Mouse (Mus musculus) myocyte (in vitro differentiated cells): ENCODE measurements around the gene Morf4l1.

Source experiments
- CEBPB ChIP-seq: IDR thresholded peaks from 2 replicates; pipeline ENCODE4 v1.6.1; 2011; ENCODE audit warnings: mild to moderate bottlenecking, moderate library complexity; ENCODE audit not compliant: poor library complexity, insufficient read depth, severe bottlenecking
- MAX ChIP-seq: IDR thresholded peaks from one replicate; pipeline ENCODE4 v1.6.1; 2011; ENCODE audit warnings: low read depth, mild to moderate bottlenecking, control low read depth
- POLR2A ChIP-seq: IDR thresholded peaks from one replicate; pipeline ENCODE4 v1.6.1; 2011; ENCODE audit warnings: low read depth, mild to moderate bottlenecking, control low read depth, moderate library complexity; ENCODE audit not compliant: insufficient read length
- POLR2AphosphoS2 ChIP-seq: IDR thresholded peaks from one replicate; pipeline ENCODE4 v1.6.1; 2011; ENCODE audit warnings: low read depth, control low read depth; ENCODE audit not compliant: insufficient read length
- SRF ChIP-seq: IDR thresholded peaks from one replicate; pipeline ENCODE4 v1.6.1; 2011; ENCODE audit warnings: low read depth; ENCODE audit not compliant: control insufficient read depth, insufficient read length
- TCF12 ChIP-seq: IDR thresholded peaks from one replicate; pipeline ENCODE4 v1.6.1; 2011; ENCODE audit warnings: mild to moderate bottlenecking, control low read depth; ENCODE audit not compliant: poor library complexity, insufficient read depth, severe bottlenecking
- USF1 ChIP-seq: IDR thresholded peaks from one replicate; pipeline ENCODE4 v1.6.1; 2011; ENCODE audit warnings: low read depth, mild to moderate bottlenecking, control low read depth, moderate library complexity

DNA sequence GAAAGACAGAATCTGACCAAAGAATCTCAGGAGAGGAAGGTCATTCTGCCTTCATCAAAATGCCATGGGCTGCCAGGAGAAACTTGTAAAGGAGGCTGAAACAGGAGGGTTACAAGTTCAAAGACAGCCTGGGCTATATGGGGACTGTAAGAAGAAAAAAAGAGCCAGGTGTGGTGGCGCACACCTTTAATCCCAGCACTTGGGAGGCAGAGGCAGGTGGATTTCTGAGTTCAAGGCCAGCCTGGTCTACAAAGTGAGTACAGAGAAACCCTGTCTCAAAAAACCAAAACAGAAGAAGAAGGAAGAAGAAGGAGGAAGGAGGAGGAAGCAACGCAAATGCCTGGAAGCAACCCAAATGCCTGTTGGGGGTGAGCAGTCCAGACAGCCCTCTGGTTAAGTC, 60.7 kb downstream of the Morf4l1 start, which contains the start of gene Ctsh:
- TF ChIP-seq USF1 (no peak), MAX (no peak), POLR2AphosphoS2 (no peak), POLR2A (no peak), TCF12 (no peak), CEBPB (no peak), SRF (no peak)
